Mouse (Mus musculus) frontal cortex, postnatal 36 days (tissue): Measurements from ENCODE around the gene Tmppe.

Experiments
- DNase-seq, 2 experiments: peaks; one replicate each; pipeline ENCODE4 v3.0.0; 2022; ENCODE audit warnings: low spot score in 2 of 2

Tmppe gene

DNA sequence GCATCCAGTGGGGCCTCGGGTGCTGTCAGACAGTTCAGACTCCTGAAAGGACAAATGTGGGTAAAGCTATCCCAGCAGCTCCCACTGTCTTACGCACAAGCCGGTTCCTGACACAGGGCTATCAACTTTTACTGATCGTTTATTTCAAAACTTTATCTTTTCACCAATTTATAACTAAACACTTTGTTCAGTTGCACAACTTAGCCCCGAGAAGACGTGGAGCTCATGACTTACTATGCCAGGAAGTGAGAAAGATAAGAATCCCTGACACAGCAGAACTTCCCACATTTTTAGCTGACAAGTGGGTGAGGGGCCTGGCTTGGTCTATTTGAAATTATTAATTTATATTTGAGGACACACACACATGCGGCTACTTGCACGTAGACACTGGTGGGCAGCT lies 6.2 kb upstream of the Tmppe start:
- DNase-seq = no peak

DNA sequence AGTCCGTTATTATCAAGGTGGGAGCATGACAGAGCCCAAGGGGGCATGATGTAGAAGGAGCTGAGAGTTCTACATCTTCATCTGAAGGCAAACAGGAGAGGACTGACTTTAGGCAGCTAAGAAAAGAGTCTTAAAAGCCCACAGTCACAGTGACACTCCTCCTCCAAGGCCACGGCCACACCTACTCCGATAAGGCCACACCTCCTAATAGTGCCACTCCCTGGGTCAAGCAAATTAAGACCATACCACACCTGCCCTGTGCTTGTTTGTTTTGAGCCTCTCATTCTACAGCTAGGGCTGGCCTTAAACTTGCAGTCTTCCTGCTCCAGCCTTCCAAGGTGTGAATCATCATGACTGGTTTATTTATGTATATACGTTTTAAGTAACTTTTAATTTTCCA lies 5.6 kb upstream of the Tmppe start:
- DNase-seq = no peak

DNA sequence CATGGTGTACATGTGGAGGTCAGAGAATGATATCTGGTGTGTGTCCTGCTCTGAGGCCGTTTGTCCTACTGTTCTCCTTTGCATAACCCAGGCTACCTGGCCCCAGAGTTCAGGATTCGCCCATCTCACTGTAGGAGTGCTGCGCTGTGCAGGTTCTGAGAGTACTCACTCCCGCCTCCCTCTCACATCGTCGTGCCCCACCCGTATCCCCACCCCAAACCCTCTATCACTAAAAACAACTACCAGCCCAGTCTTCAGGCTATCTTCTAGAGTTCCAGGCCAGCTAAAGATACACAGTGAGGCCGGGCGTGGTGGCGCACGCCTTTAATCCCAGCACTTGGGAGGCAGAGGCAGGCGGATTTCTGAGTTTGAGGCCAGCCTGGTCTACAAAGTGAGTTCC lies 1.2 kb upstream of the Tmppe start:
- no peak for DNase-seq

DNA sequence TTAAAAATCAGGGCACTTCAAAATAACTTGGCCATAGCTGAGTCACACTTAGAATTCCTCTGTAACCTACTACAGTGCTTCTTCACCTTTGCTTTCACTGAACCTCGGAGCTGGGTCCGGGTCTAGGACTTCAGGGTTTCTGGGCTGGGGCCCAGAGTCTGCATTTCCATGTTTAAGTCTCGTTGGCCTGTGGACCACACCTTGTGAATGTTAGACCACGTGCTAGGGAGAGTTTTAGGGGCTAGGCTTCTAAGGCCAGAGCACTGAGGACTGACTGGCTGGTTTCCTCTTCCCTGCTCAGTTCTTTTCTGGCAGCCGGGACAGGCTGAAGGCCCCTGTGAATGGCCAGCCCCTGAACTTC lies 337 bp upstream of the Tmppe start:
- no peak for DNase-seq

DNA sequence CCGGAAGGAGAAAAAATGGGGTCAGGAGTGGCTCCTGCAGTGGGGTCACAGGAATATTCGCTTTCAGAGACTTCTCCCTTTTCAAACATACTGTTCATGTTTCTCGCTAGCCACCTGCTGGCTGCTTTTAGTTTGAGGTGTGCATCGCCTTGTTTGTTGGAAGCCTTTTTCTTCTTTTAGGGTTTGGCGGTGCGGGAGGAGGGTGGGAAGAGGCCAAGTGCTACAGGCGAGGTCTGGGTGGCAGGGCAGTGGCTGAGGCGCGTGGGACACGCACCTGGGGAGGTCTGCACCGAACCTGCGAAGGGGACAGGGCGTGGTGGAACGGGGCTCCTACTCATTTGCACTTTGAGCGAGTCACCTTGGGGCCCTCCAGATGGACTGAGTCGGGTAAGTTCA lies 778 bp downstream of the Tmppe start:
- DNase-seq = no peak

DNA sequence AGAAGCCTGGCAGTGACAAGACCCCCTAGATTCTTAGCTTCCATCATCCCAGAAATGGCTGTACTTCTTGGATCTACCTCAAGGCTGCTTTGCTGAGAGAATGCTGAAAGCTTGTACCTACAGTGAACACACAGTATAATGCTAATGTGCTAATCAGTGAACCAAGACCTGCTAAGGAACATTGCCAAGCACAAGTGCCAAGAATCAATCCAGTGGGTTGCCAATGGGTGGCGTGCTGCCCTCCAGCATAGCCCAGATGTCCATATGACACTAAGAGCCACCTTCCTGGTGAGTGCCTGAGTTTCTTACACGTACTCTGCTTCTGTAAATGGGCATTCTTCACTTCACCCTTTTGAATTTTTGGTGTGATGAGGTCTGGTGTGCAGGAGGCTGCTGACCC lies 6.8 kb downstream of the Tmppe start:
- DNase-seq = no peak

DNA sequence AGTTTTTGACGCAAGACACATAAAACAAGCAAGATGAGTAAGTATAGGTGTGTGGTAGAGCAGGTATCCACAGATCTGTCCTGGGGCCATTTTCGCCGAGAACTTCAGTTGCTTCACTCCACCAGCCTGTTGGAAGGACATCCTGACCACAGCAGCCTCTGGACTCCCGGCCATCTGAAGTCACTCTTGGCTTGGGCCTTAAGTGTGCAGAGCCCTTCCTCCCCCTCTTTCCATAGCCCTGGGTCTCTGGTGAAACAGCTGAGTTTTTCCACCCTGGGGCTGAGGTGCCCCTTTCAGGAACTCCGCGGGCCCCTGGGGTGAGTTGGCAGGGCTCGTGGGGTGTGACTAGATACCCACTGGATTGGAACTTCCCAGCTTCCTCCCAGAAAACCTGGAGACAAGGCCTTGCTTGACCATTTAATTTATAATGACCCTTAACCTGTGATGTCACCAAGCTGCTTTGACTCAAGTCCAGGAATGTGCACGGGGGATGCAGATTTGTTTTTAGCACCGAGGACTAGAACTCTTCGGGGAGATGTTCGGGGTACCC lies 9.5 kb downstream of the Tmppe start:
- DNase-seq = no peak

DNA sequence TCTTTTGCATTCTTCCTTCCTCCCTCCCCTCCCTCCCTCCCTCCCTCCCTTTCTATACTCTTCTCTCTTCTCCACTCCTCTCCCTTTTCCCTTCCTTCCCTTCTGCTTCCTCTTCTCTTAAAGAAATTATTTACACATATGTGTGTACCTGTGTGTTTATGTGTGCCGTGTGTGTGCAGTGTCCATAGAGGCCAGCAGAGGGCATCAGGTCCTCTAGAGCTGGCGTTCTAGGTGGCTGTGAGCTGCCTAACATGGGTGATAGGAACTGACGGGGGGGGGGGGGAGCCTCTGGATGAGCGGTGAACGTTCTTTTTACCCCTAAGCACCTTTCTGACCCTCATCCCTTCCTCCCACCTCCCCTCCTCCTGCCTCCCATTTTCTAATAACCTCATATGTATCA lies 10.4 kb downstream of the Tmppe start:
- no peak for DNase-seq

DNA sequence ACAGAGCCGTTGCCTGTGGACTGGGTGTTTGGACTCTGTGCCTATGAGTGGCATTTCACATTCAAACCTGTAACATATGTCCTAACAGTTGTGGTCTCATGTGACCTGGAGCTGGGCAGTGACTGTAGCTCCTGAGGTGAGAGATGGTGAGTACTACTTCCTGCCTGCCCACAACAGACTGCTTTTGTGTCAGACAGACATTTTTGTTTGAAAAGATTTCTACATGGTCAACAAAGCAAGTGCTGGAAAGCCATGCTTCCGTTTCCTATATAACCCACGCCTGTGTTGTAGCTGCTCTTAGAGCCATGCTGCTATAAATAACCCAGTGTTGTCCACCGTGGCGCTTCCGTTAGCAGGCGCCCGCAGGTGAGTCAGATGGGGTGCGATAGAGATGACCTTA lies 11.5 kb downstream of the Tmppe start:
- DNase-seq = no peak

DNA sequence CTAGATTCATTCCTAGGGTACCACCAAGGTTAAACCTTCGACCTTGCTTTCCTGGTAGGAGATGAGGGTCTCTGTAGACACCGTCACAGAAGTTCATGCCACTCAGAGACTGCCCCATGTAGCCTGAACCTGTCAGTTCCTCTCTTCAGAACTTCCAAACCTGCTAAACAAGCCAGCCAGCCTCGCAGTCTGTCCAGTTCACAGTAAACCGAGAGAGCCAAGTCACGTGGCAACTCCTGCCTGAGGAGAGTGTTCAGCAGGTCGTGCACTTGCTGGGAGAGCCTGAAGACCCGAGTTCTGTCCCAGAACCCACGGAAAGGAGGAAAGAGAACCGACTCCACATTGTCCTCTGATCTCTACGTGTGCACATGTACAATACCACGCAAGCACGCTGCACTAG lies 13.0 kb downstream of the Tmppe start:
- DNase-seq = no peak

DNA sequence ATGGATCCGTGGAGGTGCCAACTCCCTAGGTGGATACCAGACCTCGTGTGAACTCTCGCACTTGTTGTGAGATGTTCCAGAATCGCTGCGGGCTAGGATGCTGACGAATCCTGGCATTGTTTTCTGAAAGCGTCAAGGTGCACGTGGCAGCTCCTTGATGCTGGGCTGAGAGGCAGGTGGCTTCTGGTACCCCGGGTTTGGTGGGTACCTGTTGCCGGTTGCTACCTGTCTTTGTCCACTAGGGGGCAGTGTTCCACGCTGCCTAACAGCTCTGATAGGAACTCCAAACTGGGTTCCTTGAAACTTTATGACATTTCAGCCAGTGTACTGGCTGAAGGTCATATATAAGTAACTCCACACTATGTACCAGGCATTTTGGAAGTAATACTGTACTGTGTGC lies 14.8 kb downstream of the Tmppe start:
- peak; percentile 26 to 30 for DNase-seq

DNA sequence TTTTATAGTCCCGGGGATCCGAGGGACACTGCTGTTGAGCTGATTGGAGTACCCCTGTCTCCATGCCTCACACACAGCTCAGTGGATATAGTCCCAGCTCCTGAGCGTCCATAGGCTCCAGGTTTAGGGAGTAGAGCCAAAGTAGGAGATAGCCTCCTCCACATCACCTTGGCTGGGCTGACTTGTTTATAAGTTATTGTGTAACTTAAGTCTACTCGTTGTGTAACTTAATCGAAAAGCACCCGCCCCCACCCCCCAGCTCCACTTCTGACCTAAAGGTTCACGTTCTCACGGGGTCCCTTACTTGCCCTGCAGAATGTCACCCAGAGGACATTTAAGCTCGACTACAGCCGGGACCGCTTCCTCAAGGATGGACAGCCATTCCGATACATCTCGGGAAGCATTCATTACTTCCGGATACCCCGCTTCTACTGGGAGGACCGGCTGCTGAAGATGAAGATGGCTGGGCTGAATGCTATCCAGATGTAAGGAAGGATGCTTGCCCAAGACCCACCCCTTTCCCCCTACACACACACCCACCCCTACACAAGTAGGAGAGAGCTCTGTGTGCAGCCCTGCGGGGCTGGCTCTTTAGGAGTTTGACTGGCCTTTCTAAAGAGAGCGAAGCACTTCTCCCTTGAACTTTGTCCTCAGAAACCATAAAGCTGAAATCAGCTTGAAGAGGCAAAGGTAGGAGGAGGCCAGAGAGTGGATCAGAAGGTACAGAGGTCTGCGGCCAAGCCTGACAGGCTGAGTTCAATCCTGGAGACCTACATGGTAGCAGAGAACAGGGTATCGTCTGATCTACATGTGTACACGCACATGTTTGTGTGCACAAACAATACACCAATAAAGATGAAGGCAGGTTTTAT lies 16.0 kb downstream of the Tmppe start:
- DNase-seq = no peak

DNA sequence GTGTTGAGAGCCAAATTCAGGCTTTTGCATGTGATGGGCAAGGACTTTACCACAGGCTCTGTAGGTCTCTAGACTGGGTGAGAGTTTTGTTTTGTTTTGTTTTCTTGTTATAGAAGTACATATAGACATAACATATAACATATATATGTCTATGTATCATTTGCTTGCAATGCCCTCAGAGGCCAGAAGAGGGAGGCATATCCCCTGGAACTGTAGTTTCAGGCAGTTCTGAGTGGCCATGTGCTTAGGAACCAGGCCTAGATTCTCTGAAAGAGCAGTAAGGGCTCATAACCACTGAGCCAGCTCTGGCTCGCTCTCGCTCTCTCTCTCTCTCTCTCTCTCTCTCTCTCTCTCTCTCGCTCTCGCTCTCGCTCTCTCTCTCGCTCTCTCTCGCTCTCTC lies 17.3 kb downstream of the Tmppe start:
- peak in 1 of 2 experiments; percentile 37 for DNase-seq

DNA sequence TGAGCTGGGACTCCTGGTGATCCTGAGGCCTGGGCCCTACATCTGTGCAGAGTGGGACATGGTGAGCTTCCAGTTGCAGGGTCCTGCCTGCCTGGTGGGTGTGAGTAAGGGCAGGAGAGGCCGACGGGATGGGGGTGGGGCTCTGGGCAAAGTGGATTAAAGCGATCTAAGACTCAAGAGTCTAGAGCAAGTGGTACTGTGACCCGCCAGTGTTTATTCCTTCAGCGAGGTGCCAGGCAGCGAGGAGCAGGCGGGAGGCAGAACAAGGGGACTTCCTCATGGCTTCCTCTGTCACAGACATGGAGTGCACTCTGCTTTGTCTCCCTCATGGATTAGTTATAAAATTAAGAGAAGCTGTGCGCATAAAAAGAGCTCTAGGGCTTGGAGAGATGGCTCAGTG lies 19.5 kb downstream of the Tmppe start:
- no peak for DNase-seq

DNA sequence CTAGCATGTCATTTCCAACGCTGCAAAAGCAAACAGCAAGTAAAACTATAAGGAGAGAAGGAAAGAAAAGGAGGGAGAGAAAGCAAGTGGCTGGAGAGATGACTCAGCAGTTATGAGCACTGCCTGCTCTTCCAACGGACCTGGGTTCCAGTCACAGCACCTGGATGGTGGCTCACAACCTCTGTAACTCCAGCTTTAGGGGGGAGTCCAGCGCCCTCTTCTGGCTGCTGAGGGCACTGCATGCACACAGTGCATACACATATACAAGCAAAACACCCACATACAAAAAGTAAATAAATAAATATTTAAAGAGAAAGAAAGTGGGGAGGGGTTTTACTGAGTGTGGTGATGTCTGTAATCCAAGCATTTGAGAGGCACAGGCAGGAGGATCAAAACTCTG lies 20.1 kb downstream of the Tmppe start:
- DNase-seq = no peak

DNA sequence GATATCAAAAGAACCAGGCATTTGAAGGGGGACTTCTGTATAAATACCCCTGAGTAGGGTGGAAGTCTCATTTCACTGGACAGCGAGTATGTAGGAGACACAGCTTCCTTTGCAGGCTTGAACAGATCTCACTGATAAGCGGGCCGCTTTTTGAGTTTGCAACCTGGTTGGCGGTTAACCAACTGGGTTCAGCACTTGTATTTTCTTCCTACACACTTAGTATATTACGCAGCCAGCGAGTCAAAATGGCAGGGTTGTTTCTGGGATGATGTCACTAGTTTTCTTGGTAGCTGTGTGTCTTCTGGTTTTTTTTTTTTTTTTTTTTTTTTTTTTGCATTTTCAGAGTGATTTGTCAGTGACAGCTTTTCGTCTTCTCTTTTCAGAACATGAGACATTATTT lies 20.9 kb downstream of the Tmppe start:
- no peak for DNase-seq

DNA sequence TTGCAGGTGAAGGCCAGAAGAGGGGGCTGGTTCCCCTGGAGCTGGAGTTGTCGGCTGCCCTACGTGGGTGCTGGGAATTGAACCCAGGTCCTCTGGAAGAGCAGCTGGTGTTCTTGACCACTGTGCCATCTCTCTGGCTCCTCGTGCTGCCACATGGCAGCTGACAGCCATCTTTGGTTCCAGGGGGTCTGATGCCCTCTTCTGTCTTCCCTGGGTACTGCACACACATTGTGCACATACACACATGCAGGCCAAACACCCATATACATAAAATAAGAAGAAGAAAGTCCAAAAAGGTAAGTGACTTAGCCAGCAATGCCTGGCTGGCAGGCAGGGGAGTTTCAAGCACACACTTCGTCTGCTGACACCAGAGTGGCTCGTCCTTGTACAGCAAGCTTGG lies 24.7 kb downstream of the Tmppe start:
- no peak for DNase-seq

DNA sequence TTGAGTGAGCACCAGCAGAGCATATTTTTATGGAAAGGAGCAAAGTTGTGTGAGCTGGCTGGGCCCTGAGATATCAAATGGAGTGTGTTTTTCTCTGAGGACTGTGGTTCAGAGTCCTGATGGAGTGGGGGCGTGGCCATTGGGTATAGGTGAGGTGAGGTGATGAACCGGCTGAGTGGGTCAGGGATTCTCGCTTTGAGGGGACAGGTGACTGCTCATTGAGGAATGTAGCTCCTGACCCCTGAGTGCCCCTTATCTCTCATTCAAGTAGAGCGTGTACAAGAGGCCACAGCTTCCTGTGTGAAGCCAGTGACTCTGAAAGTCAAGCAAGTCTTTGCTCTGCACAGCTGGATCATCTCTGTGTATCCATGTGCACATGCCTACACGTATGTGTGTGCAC lies 25.3 kb downstream of the Tmppe start:
- no peak for DNase-seq

DNA sequence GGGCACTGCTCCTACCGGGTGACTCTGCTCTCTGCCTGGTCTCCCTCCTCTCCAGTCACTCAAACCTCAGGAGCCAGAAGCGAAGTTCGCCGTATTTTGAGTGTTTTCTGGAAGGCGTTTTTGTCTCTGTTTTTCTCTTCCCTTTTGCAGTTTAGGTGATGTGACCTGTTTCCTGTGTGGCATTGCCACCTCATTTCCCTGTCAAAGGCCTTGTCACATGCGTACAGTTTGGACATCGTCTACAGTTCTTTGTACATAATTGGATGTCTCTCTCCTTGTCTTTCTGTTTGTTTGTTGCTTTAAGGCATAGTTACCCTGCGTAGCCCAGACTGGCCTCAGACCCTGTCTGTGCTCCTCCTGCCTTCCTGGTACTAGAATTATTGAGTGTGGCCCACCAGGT lies 26.5 kb downstream of the Tmppe start:
- no peak for DNase-seq

DNA sequence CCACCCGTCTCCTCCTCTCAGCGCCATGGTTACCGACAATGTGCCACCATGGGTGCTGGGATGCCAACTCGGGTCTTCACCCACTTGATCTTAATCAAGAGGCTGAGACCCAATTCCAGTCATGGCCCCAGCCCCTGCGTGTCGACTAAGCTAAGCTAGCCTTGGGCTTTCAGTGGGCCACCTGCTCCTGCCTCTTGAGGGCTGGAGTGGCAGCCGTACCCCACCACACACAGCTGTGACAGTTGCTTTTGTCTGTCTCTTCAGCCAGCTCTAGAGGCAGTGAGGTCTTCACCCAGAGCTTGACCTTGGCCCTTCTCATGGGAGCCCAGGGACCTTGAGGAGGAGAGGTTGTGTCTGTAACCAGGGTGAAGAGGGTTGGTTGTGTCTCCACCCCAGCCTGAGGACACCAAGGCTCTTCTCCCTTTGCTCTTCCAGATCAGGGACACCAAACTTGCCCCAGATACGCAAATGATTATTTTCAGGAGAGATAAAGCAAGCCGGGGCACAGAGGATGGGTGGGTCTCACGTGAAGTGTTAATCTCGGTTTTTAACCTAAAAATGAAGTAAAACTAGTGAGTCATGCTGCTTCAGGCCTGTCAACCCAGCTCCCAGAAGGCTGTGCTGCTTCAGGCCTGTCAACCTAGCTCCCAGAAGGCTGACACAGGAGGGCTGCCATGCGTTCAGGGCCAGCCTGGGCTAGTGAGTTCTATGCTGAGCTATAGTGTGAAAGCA lies 27.4 kb downstream of the Tmppe start:
- DNase-seq = no peak

DNA sequence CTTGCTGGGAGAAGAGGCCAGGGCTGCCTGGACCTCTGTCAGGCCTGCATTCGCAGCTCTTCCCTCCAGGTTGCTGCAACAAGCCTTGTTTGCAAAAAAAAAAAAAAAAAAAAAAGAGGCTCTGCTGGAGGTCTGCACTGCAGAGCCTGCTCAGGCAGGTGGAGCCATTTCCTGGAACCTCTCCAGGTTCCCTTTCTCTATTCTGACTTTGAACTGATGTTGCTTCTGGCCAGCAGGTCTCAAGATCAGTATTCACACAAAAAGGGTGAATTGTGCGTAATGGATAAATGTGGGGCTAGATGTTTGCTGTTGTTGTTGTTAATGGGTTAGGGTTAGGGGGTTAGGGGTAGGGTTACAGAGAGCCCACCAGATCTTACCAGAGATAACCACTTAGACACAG lies 34.8 kb downstream of the Tmppe start:
- DNase-seq = no peak

DNA sequence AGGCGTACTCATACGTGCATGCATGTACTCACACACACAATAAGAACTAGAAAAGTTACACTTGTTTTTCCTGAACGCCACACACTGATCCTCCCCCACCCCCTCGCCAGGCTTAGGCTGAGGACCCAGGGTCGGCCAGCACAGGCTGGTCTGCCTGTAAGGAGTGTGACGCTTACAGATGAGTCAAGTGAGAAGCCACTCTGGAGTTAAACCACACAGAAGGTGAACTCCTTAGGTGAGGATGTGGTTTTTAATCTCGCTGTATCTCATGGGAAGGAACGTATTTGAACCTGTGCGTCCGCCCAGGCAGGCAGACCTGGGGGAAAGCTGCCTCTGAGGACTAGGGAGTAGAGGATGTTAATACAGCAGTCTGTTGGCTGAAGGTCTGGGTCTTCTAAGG lies 39.6 kb downstream of the Tmppe start:
- DNase-seq = no peak

DNA sequence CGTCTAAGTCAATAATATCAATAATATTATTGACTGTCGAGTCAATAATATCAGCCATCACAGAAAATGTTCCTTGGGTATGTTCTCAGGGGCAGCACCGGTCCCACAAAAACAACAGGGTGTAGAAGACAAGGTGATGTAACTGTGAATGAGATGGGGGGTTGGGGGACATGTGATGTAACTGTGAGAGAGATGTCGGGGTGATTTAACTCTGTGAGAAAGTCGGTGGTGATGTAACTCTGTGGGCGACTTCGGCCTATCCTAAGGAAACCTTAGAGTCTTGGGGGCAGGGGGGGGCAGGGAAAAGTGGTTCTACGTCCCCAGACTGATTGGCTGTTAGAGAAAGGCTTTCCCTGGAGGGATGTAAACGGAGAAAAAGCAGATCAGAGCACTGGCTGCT lies 41.3 kb downstream of the Tmppe start:
- DNase-seq = no peak
